Mouse (Mus musculus) heart, postnatal 10 days (tissue): ENCODE data around the gene Trmt5. TPM values are rescaled to one million over a fixed set of nuclear protein-coding genes. Genes with fewer than 3 reads are reported as not detected.

Experiments used
- DNase-seq, 2 experiments: peaks; one replicate each; pipeline ENCODE4 v3.0.0; 2021
- intact Hi-C: fragments of 180-260 bp; cut with DNase I; formaldehyde crosslinking; loops from one replicate; pipeline ENCODE4 v1.15.1; 2025
- total RNA-seq, 2 experiments: library from RNA; stranded (reverse); gene quantifications; 2 replicates each; pipeline ENCODE4 v1.2.3; 2021

The Trmt5 gene
- 10 to 100 TPM; 43.0 to 44.7 TPM for total RNA-seq

GRCm38 (mm10) chr12:73286287-73287092, at the start of gene Trmt5, which contains the start of gene Slc38a6:
Gene Trmt5 (minus strand): TSS chr12:73286710.
Gene Slc38a6 (plus strand): TSS chr12:73286779.
- intact Hi-C loops = loop anchor here (5.0 kb wide), 4 partner anchors 41 to 239 kb away; no protein-coding TSS in a partner anchor
- DNase-seq = peak; percentile 95

DNA sequence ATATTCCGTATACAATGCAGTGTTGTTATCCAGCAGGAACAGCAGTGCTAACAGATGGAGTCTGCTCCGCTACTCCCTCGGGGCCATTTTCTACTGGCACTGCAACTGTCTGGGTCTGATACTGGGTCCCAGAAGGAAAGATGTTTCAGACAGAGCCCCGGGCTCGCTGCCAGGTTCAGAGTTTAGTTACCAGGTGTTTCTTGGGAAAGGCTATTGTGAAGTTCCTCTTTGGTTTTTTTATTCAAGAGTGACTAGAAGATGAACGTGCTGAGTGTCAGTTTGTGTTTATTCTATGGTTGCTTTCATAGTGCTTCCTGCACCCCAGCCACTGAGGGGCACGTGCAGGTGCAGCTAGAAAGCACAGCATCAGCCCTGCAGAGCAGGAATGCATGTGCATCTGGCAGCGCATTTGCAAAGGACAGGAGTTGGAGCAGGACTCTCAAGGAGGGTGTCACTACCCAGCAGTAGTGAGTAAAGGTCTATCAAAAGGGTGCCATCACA, 47.6 kb upstream of the Trmt5 start:
- peak; percentile 45 to 51 for DNase-seq

DNA sequence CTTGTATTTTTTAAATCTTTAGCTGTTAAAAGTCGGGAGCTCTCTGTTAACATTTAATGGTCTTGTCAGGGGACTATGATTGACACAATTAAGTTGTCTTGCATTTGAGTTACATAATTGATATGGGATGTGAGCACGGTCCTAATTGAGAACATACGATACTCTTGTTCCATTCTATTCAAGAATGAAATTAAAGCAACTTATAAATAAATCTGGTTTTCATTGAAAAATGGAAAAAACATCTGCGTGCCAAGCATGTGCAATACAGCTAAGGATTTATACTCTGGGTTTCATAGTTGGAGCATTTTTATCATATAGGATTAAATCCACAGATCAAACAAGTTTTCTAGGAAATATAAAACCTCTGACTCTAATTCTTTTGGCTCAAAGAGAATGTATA, 46.2 kb upstream of the Trmt5 start:
- intact Hi-C loops = no loop called here
- DNase-seq = no peak

More for the DNA sequence above, 47.6 kb upstream of the Trmt5 start:
- intact Hi-C loops = no loop called here

DNA sequence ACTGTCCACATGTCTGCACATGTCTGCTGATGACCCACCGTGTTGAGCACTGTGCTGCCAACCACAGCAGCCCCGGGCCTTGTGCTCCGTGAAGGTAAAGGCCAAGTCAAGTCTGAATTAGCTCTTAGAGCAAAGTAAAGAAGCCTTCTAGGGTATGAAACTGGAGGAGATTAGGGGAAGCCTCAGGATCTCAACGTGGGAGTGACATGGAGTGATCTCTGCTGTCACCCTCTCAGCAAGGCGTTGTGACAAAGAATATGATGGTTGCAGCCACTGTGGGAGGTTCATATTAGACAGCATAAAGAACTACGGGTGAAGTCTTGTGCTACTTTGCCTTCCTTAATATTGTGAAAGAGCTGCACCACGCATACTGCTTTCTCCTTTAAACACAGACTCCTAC, 43.7 kb upstream of the Trmt5 start:
- DNase-seq = no peak
- intact Hi-C loops = no loop called here

DNA sequence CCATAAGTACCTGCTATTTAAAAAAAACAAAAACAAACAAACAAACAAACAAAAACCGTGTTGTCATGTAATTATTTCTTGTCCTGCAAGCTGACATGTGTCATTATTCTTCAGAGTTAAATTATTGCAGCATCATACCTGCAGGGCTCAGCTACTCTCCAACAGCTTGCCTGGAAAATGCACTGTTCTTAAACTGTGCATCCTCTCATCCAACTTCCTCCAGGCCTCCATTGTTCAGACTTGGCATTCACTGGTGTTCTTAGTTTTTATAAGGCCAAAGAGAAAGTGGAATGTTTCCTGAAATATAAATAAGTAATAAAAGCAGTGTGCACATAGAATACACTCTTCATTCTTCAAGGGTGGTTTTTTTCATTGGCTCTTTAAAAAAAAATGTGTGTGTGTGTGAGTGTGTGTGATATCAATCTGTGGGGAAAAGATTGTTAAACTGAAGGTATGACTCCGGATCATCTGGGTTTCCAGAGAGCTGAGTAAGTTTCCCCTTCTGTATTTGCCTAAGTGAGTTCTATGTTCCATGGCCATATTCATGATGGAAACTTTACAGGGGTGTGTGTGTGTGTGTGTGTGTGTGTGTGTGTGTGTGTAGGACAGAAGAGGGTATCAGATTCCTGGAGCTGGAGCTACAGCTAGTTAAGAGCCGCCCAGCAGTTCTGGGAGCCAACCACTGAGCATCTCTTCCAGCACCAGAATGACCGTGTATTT, 42.1 kb upstream of the Trmt5 start:
- intact Hi-C loops = loop anchor here (5.0 kb wide), 2 partner anchors 41 to 74 kb away; partner anchors contain the start of genes Slc38a6 and Trmt5
- DNase-seq = no peak

GRCm38 (mm10) chr12:73327381-73327780, 40.9 kb upstream of the Trmt5 start:
- DNase-seq = no peak
- intact Hi-C loops = loop anchor here (5.0 kb wide), 2 partner anchors 40 to 75 kb away; partner anchors contain the start of genes Slc38a6 and Trmt5

DNA sequence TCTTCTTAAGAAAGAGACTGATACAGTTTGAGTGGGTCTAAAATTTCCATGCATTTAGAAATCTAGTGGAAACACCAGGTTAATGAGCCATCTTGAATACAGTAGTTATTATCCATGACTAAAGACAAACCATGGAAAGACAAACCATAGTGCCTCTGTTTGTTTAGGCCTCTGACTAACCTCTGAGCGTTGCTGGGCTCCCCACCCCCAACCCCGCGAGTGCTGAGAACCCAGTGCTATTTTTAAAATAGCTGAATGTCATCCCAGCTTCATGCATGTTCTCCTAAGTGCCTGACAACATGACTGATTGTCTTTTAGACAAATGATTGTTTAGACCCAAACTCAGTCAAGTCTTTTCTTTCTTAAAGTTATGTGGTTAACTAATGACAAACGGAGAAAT, 39.1 kb upstream of the Trmt5 start:
- intact Hi-C loops = loop anchor here (2.0 to 5.0 kb wide), 4 partner anchors 38 to 305 kb away; partner anchors contain the start of genes Slc38a6 and Trmt5

DNA sequence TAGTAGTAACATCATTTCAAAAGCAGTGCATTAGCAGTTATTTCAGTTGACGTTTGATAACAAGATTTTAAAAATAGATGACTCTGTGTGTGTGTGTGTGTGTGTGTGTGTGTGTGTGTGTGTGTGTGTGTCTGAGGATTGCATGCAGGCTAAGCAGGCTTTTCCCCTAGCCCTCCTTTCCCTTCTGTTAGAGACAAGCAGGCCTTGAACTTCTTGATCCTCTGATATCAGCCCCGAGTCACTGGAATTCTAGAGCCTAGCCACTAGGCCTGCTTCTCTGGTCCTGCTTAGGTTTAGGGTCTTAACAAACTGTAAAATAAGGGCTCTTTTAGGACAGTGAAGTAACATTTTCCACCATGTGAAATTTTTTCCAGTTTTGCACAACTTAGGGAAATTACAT, 38.7 kb upstream of the Trmt5 start:
- intact Hi-C loops = loop anchor here (2.0 to 5.0 kb wide), 4 partner anchors 38 to 304 kb away; partner anchors contain the start of genes Slc38a6 and Trmt5
- DNase-seq = no peak

More for the DNA sequence above, 39.1 kb upstream of the Trmt5 start:
- DNase-seq = peak; percentile 77 to 84

GRCm38 (mm10) chr12:73324742-73325141, 38.2 kb upstream of the Trmt5 start:
- intact Hi-C loops = loop anchor here (2.0 to 5.0 kb wide), 6 partner anchors 37 to 304 kb away; partner anchors contain the start of genes Six4, Slc38a6 and Trmt5
- peak; percentile 67 to 71 for DNase-seq

GRCm38 (mm10) chr12:73324180-73324586, 37.7 kb upstream of the Trmt5 start:
- peak in 1 of 2 experiments; percentile 10 for DNase-seq
- intact Hi-C loops = loop anchor here (2.0 to 5.0 kb wide), 4 partner anchors 193 to 303 kb away; partner anchors contain the start of gene Six4

GRCm38 (mm10) chr12:73317706-73318686, 31.5 kb upstream of the Trmt5 start:
- intact Hi-C loops = no loop called here
- no peak for DNase-seq

GRCm38 (mm10) chr12:73308711-73309110, 22.2 kb upstream of the Trmt5 start:
- intact Hi-C loops = no loop called here
- DNase-seq = no peak

- intact Hi-C loops = no loop called here
- no peak for DNase-seq
Observed at GRCm38 (mm10) chr12:73307750-73308149, 21.2 kb upstream of the Trmt5 start.

GRCm38 (mm10) chr12:73304636-73305035, 18.1 kb upstream of the Trmt5 start:
- intact Hi-C loops = no loop called here
- no peak for DNase-seq

- no peak for DNase-seq
- intact Hi-C loops = no loop called here
Observed at GRCm38 (mm10) chr12:73300531-73300930, 14.0 kb upstream of the Trmt5 start.

GRCm38 (mm10) chr12:73298621-73299020, 12.1 kb upstream of the Trmt5 start:
- intact Hi-C loops = no loop called here
- no peak for DNase-seq

GRCm38 (mm10) chr12:73295505-73296140, 9.1 kb upstream of the Trmt5 start:
- no peak for DNase-seq
- intact Hi-C loops = no loop called here

- intact Hi-C loops = no loop called here
- DNase-seq = no peak
Observed at GRCm38 (mm10) chr12:73294884-73295283, 8.4 kb upstream of the Trmt5 start.

- DNase-seq = no peak
- intact Hi-C loops = loop anchor here (5.0 kb wide), 4 partner anchors 39 to 241 kb away; no protein-coding TSS in a partner anchor
Observed at GRCm38 (mm10) chr12:73288626-73289025, 2.1 kb upstream of the Trmt5 start.
